Mouse (Mus musculus) limb, embryonic 15.5 days (tissue): Measurements from ENCODE around the gene Pik3r1. TPM values are rescaled to one million over a fixed set of nuclear protein-coding genes. Genes with fewer than 3 reads are reported as not detected.

Experiments used
- ATAC-seq: fragments of 200-750 bp; cut with Nextera tagmentation; 2 replicates; pipeline ENCODE4 v1.8.0; 2017; ENCODE audit warnings: low read depth, moderate TSS enrichment; ENCODE audit not compliant: insufficient number of reproducible peaks, low FRiP score, low TSS enrichment
- H3K27ac ChIP-seq: fragments of 300-500 bp; sonication (generic); 2 replicates; pipeline ENCODE4 v1.5.1; 2015; ENCODE audit warnings: moderate library complexity, mild to moderate bottlenecking, inconsistent platforms
- H3K27me3 ChIP-seq: fragments of 300-500 bp; sonication (generic); 2 replicates; pipeline ENCODE4 v1.6.1; 2015; ENCODE audit warnings: inconsistent platforms
- H3K36me3 ChIP-seq: fragments of 300-500 bp; sonication (generic); 2 replicates; pipeline ENCODE4 v1.6.1; 2015; ENCODE audit warnings: inconsistent platforms
- H3K4me1 ChIP-seq: fragments of 300-500 bp; sonication (generic); 2 replicates; pipeline ENCODE4 v1.6.1; 2015; ENCODE audit warnings: inconsistent platforms
- H3K4me2 ChIP-seq: fragments of 300-500 bp; sonication (generic); 2 replicates; pipeline ENCODE4 v1.6.1; 2015; ENCODE audit warnings: mild to moderate bottlenecking, inconsistent platforms
- H3K4me3 ChIP-seq: fragments of 300-500 bp; sonication (generic); 2 replicates; pipeline ENCODE4 v1.5.1; 2015; ENCODE audit warnings: mild to moderate bottlenecking, inconsistent platforms
- H3K9ac ChIP-seq: fragments of 300-500 bp; sonication (generic); 2 replicates; pipeline ENCODE4 v1.6.1; 2015; ENCODE audit warnings: inconsistent platforms
- H3K9me3 ChIP-seq: fragments of 300-500 bp; sonication (generic); 2 replicates; pipeline ENCODE4 v1.6.1; 2016; ENCODE audit warnings: inconsistent platforms
- WGBS: fragments of 180-500 bp; shearing (Covaris S2); methylation state at CpG from one replicate; pipeline ENCODE4 v1.1.7; 2015; 5-methylcytosine and 5-hydroxymethylcytosine counted together
- polyA plus RNA-seq: library from polyadenylated mRNA; unstranded; fragments of >200 nt; fragmentation: Nextera tagmentation; extraction: Ambion mirVana; gene quantifications from 2 replicates; pipeline ENCODE4 v1.2.1, GENCODE M21; 2015

The Pik3r1 gene
- polyA plus RNA-seq, 1 experiment from 2014 or later, result 48.9 TPM

- Histone ChIP-seq H3K4me1 (peaks cover 55% of the 10 kb centered on the region), H3K27ac (no peak overlapping the region)
- ATAC-seq, result no peak
Observed at GRCm38 (mm10) chr13:101731777-101732176, 36.2 kb downstream of the Pik3r1 start.

GRCm38 (mm10) chr13:101730351-101730750 lies 37.7 kb downstream of the Pik3r1 start:
- Histone ChIP-seq H3K4me2 (no peak overlapping the region), H3K4me1 (peaks cover 53% of the 10 kb centered on the region), H3K9ac (no peak overlapping the region), H3K27me3 (no peaks in the 10 kb centered on the region), H3K27ac (no peak overlapping the region; the same call in 1 of the 2 replicates), H3K9me3 (no peaks in the 10 kb centered on the region), H3K4me3 (no peak overlapping the region), H3K36me3 (no peaks in the 10 kb centered on the region)
- 83% methylated on average over 8 of the region's 8 CpGs for WGBS
- no peak for ATAC-seq

More at GRCm38 (mm10) chr13:101731777-101732176, 36.2 kb downstream of the Pik3r1 start:
- no peak overlapping the region for H3K4me2 ChIP-seq
- H3K36me3 ChIP-seq, result no peaks in the 10 kb centered on the region
- H3K27me3 ChIP-seq, result no peaks in the 10 kb centered on the region
- H3K9ac ChIP-seq, result no peak overlapping the region
- H3K4me3 ChIP-seq, result no peak overlapping the region
- no peaks in the 10 kb centered on the region for H3K9me3 ChIP-seq
- 76% methylated on average over 7 of the region's 7 CpGs for WGBS

GRCm38 (mm10) chr13:101729248-101730055 lies 38.6 kb downstream of the Pik3r1 start:
- no peaks in the 10 kb centered on the region for H3K27me3 ChIP-seq
- no peak overlapping the region for H3K9ac ChIP-seq
- H3K27ac ChIP-seq, result peak overlapping the region; percentile 43; the same call in 1 of the 2 replicates
- ATAC-seq, result no peak
- peaks cover 53% of the 10 kb centered on the region for H3K4me1 ChIP-seq
- H3K36me3 ChIP-seq, result no peaks in the 10 kb centered on the region
- no peak overlapping the region for H3K4me3 ChIP-seq
- WGBS, result 69% methylated on average over 4 of the region's 4 CpGs
- no peaks in the 10 kb centered on the region for H3K9me3 ChIP-seq
- no peak overlapping the region for H3K4me2 ChIP-seq

GRCm38 (mm10) chr13:101728816-101729215 lies 39.2 kb downstream of the Pik3r1 start:
- Histone ChIP-seq H3K4me1 (peaks cover 55% of the 10 kb centered on the region), H3K36me3 (no peaks in the 10 kb centered on the region), H3K27ac (peak overlapping the region; percentile 57; the same call in 1 of the 2 replicates)

GRCm38 (mm10) chr13:101728300-101728699 lies 39.7 kb downstream of the Pik3r1 start:
- peaks cover 50% of the 10 kb centered on the region for H3K4me1 ChIP-seq
- H3K27me3 ChIP-seq, result no peaks in the 10 kb centered on the region
- no peaks in the 10 kb centered on the region for H3K9me3 ChIP-seq
- no peak overlapping the region for H3K4me3 ChIP-seq
- no peak overlapping the region for H3K4me2 ChIP-seq
- H3K27ac ChIP-seq, result peak overlapping the region; percentile 57; the same call in 1 of the 2 replicates
- 40% methylated on average over 3 of the region's 3 CpGs for WGBS
- no peak for ATAC-seq
- no peak overlapping the region for H3K9ac ChIP-seq
- H3K36me3 ChIP-seq, result no peaks in the 10 kb centered on the region

More at GRCm38 (mm10) chr13:101728816-101729215, 39.2 kb downstream of the Pik3r1 start:
- 57% methylated on average over 7 of the region's 7 CpGs for WGBS
- no peak overlapping the region for H3K9ac ChIP-seq
- H3K9me3 ChIP-seq, result no peaks in the 10 kb centered on the region
- no peaks in the 10 kb centered on the region for H3K27me3 ChIP-seq
- no peak overlapping the region for H3K4me3 ChIP-seq
- ATAC-seq, result no peak
- no peak overlapping the region for H3K4me2 ChIP-seq

- peaks cover 45% of the 10 kb centered on the region for H3K4me1 ChIP-seq
- 30% methylated on average over 5 of the region's 5 CpGs for WGBS
- no peaks in the 10 kb centered on the region for H3K9me3 ChIP-seq
- H3K4me2 ChIP-seq, result no peak overlapping the region
- no peak overlapping the region for H3K4me3 ChIP-seq
- H3K27ac ChIP-seq, result 0 out of 2 replicates have a peak overlapping the region, but pooled peaks have one; percentile 59
- H3K9ac ChIP-seq, result no peak overlapping the region
- H3K27me3 ChIP-seq, result no peaks in the 10 kb centered on the region
- H3K36me3 ChIP-seq, result no peaks in the 10 kb centered on the region
- no peak for ATAC-seq
Observed at GRCm38 (mm10) chr13:101727837-101728236, 40.2 kb downstream of the Pik3r1 start.

GRCm38 (mm10) chr13:101726922-101727321 lies 41.1 kb downstream of the Pik3r1 start:
- H3K27ac ChIP-seq, result no peak overlapping the region
- no peaks in the 10 kb centered on the region for H3K9me3 ChIP-seq
- no peak overlapping the region for H3K9ac ChIP-seq
- H3K27me3 ChIP-seq, result no peaks in the 10 kb centered on the region; the same call in 1 of the 2 replicates
- ATAC-seq, result no peak
- 87% methylated on average over 3 of the region's 3 CpGs for WGBS
- no peak overlapping the region for H3K4me2 ChIP-seq
- H3K36me3 ChIP-seq, result no peaks in the 10 kb centered on the region
- H3K4me3 ChIP-seq, result no peak overlapping the region
- peaks cover 48% of the 10 kb centered on the region for H3K4me1 ChIP-seq

GRCm38 (mm10) chr13:101721901-101722595 lies 46.0 kb downstream of the Pik3r1 start:
- 76% methylated on average over 9 of the region's 9 CpGs for WGBS
- no peaks in the 10 kb centered on the region; the same call in 1 of the 2 replicates for H3K27me3 ChIP-seq
- H3K9ac ChIP-seq, result no peak overlapping the region
- peaks cover 28% of the 10 kb centered on the region for H3K4me1 ChIP-seq
- H3K36me3 ChIP-seq, result no peaks in the 10 kb centered on the region
- H3K27ac ChIP-seq, result no peak overlapping the region
- H3K4me3 ChIP-seq, result no peak overlapping the region
- H3K9me3 ChIP-seq, result no peaks in the 10 kb centered on the region
- H3K4me2 ChIP-seq, result no peak overlapping the region
- ATAC-seq, result no peak

GRCm38 (mm10) chr13:101721154-101721553 lies 46.9 kb downstream of the Pik3r1 start:
- 86% methylated on average over 1 of the region's 2 CpGs for WGBS
- Histone ChIP-seq H3K9ac (no peak overlapping the region), H3K27me3 (no peaks in the 10 kb centered on the region; the same call in 1 of the 2 replicates), H3K36me3 (no peaks in the 10 kb centered on the region), H3K4me3 (no peak overlapping the region), H3K9me3 (no peaks in the 10 kb centered on the region), H3K4me2 (no peak overlapping the region), H3K4me1 (peaks cover 24% of the 10 kb centered on the region), H3K27ac (no peak overlapping the region)
- ATAC-seq, result no peak

- Histone ChIP-seq H3K36me3 (no peaks in the 10 kb centered on the region), H3K4me2 (peak overlapping the region; percentile 37), H3K9me3 (no peaks in the 10 kb centered on the region), H3K27me3 (no peaks in the 10 kb centered on the region; the same call in 1 of the 2 replicates), H3K9ac (no peak overlapping the region), H3K4me3 (peak overlapping the region; percentile 22), H3K27ac (peak overlapping the region; percentile 81), H3K4me1 (peaks cover 24% of the 10 kb centered on the region)
- no peak for ATAC-seq
- WGBS, result 8% methylated on average over 11 of the region's 11 CpGs
Observed at GRCm38 (mm10) chr13:101719312-101719870, 48.6 kb downstream of the Pik3r1 start.

- H3K9me3 ChIP-seq, result no peaks in the 10 kb centered on the region
- peak overlapping the region; percentile 37; the same call in 1 of the 2 replicates for H3K4me2 ChIP-seq
- no peaks in the 10 kb centered on the region for H3K36me3 ChIP-seq
- no peaks in the 10 kb centered on the region; the same call in 1 of the 2 replicates for H3K27me3 ChIP-seq
- no peak for ATAC-seq
- no peak overlapping the region for H3K9ac ChIP-seq
- H3K4me1 ChIP-seq, result peaks cover 22% of the 10 kb centered on the region
- peak overlapping the region; percentile 22; the same call in 1 of the 2 replicates for H3K4me3 ChIP-seq
- 45% methylated on average over 7 of the region's 7 CpGs for WGBS
- peak overlapping the region; percentile 81; the same call in 1 of the 2 replicates for H3K27ac ChIP-seq
Observed at GRCm38 (mm10) chr13:101718744-101719143, 49.3 kb downstream of the Pik3r1 start.
